Mouse (Mus musculus) kidney, adult 10 weeks (tissue): ENCODE results near the gene Speer4a. TPM values are rescaled to one million over a fixed set of nuclear protein-coding genes. Genes with fewer than 3 reads are reported as not detected.

Experiments
- polyA plus RNA-seq: library from polyadenylated mRNA; stranded (reverse); fragments of 350-450 nt; fragmentation: Illumina TruSeq; extraction: RNeasy Lipid Tissue Mini Kit (QIAGEN cat#74804); gene quantifications from one replicate; pipeline ENCODE4 v1.2.3, GENCODE M21; 2014; ENCODE audit warnings: low read depth, low replicate concordance

The Speer4a gene
- polyA plus RNA-seq = not detected

GRCm38 (mm10) chr5:26039458-26039857, at the start of gene Speer4a:
Speer4a (minus strand) TSS chr5:26039558.

GRCm38 (mm10) chr5:26058481-26058880, 19.1 kb upstream of the Speer4a start, which contains the start of gene Gm7347:
Gm7347 (minus strand) TSS chr5:26058581.

GRCm38 (mm10) chr5:26022816-26023215, 16.5 kb downstream of the Speer4a start, which contains the start of gene Gm5862:
Gm5862 (minus strand) TSS chr5:26022916.

GRCm38 (mm10) chr5:26004698-26005097, 34.7 kb downstream of the Speer4a start, which contains the start of gene Gm1979:
Gm1979 (minus strand) TSS chr5:26004798.

GRCm38 (mm10) chr5:25988550-25988949, 50.8 kb downstream of the Speer4a start, which contains the start of gene Gm21698:
Gm21698 (minus strand) TSS chr5:25988650.

Other genes starting within 250 kb of the Speer4a start
- not detected for gene Gm21663, start 97.2 kb downstream of the Speer4a start, polyA plus RNA-seq
- gene Gm21671, start 85.1 kb downstream of the Speer4a start, polyA plus RNA-seq = not detected
- gene Gm21680, start 66.9 kb downstream of the Speer4a start, polyA plus RNA-seq = not detected
- not detected for gene Gm21698, start 50.9 kb downstream of the Speer4a start, polyA plus RNA-seq
- gene Gm1979, start 34.8 kb downstream of the Speer4a start, polyA plus RNA-seq = not detected
- gene Gm5862, start 16.6 kb downstream of the Speer4a start, polyA plus RNA-seq = not detected
- gene Gm7347, start 19.0 kb upstream of the Speer4a start, polyA plus RNA-seq = not detected
- not detected for gene Gm10471, start 49.7 kb upstream of the Speer4a start, polyA plus RNA-seq
- not detected for gene 5031410I06Rik, start 65.8 kb upstream of the Speer4a start, polyA plus RNA-seq
- gene Gm10220, start 81.9 kb upstream of the Speer4a start, polyA plus RNA-seq = not detected
- not detected for gene Gm7361, start 218.1 kb upstream of the Speer4a start, polyA plus RNA-seq